In the genomic region with DNA sequence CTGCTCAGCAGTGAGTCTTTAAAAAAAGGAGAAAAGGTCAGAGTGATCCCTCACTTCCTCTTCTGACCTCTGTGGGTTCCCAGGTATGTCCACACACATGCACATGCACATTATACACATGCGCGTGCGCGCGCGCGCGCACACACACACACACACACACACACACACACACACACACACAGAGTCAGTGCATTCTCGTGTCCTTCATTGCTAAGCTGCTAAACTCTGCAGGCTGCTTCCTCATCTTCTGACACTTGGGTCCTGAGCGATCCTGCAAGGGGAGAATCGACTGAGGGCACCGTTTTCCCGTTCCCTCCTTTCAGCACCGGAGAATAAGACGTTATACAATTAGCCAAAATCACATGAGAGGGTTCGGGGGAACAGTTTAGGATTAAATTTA, we compare ENCODE assay signal across 8 mouse cellular contexts. TPM values are rescaled to one million over a fixed set of nuclear protein-coding genes. Genes with fewer than 3 reads are reported as not detected.
A peak's percentile ranks its signal among the peaks of the same experiment; 100 is the strongest.
DNase-seq lines count a peak whose midpoint lies in the region; ATAC-seq and TF ChIP-seq lines count a peak whose summit lies in the region.

No protein-coding gene starts in this region.

- ATAC-seq in heart, postnatal 0 days (ENCODE audit: insufficient read depth, low read depth), result peak; percentile 30; the same call in 1 of the 2 replicates
- ATAC-seq in liver, postnatal 0 days, result peak; percentile 56

- H3K4me1 ChIP-seq in bone marrow, adult 2 months (ENCODE audit: control insufficient read depth, insufficient read depth, low read length), result peaks cover 3% of the 10 kb centered on the region
- no peaks in the 10 kb centered on the region for H3K4me1 ChIP-seq in heart, postnatal 0 days (ENCODE audit: control insufficient read depth, insufficient read depth)
- peaks cover 18% of the 10 kb centered on the region for H3K4me1 ChIP-seq in liver, postnatal 0 days (ENCODE audit: insufficient read depth)
- H3K4me1 ChIP-seq in olfactory bulb, adult 2 months (ENCODE audit: control insufficient read depth, insufficient read depth, low read length), result peaks cover 15% of the 10 kb centered on the region

- peak overlapping the region; percentile 64 for H3K4me3 ChIP-seq in bone marrow, adult 2 months (replicated peaks; ENCODE audit: control insufficient read depth, low read depth, low read length)
- H3K4me3 ChIP-seq in heart, postnatal 0 days (ENCODE audit: low read depth, low read length), result peak overlapping the region; percentile 45
- peak overlapping the region; percentile 47 for H3K4me3 ChIP-seq in liver, postnatal 0 days (ENCODE audit: low read depth, low read length)
- peak overlapping the region; percentile 16 for H3K4me3 ChIP-seq in olfactory bulb, adult 2 months (ENCODE audit: insufficient read depth, low read depth, low read length)

- peak; percentile 13 to 25 for DNase-seq in kidney, postnatal 4 days
- no peak for DNase-seq in kidney, adult 8-10 months
- DNase-seq in heart, postnatal 0 days (ENCODE audit: low spot score), result no peak
- peak; percentile 70 for DNase-seq in liver, postnatal 0 days
- no peak for DNase-seq in testis, postnatal 14 days (ENCODE audit: low spot score)
- DNase-seq in layer of hippocampus, adult 9-10 months (ENCODE audit: low spot score), result no peak

- TF ChIP-seq POLR2A in bone marrow, adult 2 months (IDR thresholded peaks at IDR 0.05; ENCODE audit: borderline replicate concordance, control insufficient read depth, low read depth, low read length), result peak; percentile 22; the same call in 1 of the 2 replicates
- no peak for TF ChIP-seq POLR2A in olfactory bulb, adult 2 months (IDR thresholded peaks at IDR 0.05; ENCODE audit: insufficient read depth, low read depth, low read length)

- H3K9me3 ChIP-seq in heart, postnatal 0 days (replicated peaks; ENCODE audit: control insufficient read depth, low read length), result no peaks in the 10 kb centered on the region
- H3K9me3 ChIP-seq in liver, postnatal 0 days (ENCODE audit: low read length), result no peaks in the 10 kb centered on the region

- peak overlapping the region; percentile 50 for H3K9ac ChIP-seq in heart, postnatal 0 days (replicated peaks; ENCODE audit: low read depth, low read length)
- peak overlapping the region; percentile 52 for H3K9ac ChIP-seq in liver, postnatal 0 days (replicated peaks)

- H3K27me3 ChIP-seq in heart, postnatal 0 days (ENCODE audit: control insufficient read depth, insufficient read depth, low read length), result no peaks in the 10 kb centered on the region
- H3K27me3 ChIP-seq in liver, postnatal 0 days (ENCODE audit: insufficient read depth, low read length), result no peaks in the 10 kb centered on the region

- no peaks in the 10 kb centered on the region for H3K36me3 ChIP-seq in heart, postnatal 0 days (replicated peaks; ENCODE audit: control insufficient read depth, insufficient read depth, low read length)
- no peaks in the 10 kb centered on the region for H3K36me3 ChIP-seq in liver, postnatal 0 days (replicated peaks; ENCODE audit: insufficient read depth, low read length)

- WGBS in bone marrow, adult 2 months, result 1% methylated on average over 16 of the region's 16 CpGs
- WGBS in heart, postnatal 0 days, result 10% methylated on average over 16 of the region's 16 CpGs
- WGBS in liver, postnatal 0 days (ENCODE audit: insufficient replicate concordance), result 2% methylated on average over 16 of the region's 16 CpGs
- 21% methylated on average over 16 of the region's 16 CpGs for WGBS in olfactory bulb, adult 2 months

- TF ChIP-seq CTCF in bone marrow, adult 2 months (IDR thresholded peaks at IDR 0.05; ENCODE audit: control insufficient read depth, insufficient read depth, low read length), result no peak
- TF ChIP-seq CTCF in heart, postnatal 0 days (IDR thresholded peaks at IDR 0.05; ENCODE audit: low read depth), result no peak
- no peak for TF ChIP-seq CTCF in liver, postnatal 0 days (IDR thresholded peaks at IDR 0.05; ENCODE audit: low read depth)
- TF ChIP-seq CTCF in olfactory bulb, adult 2 months (IDR thresholded peaks at IDR 0.05; ENCODE audit: insufficient read depth, low read depth, low read length), result no peak

- no peak for TF ChIP-seq EP300 in heart, postnatal 0 days (IDR thresholded peaks at IDR 0.05; ENCODE audit: low read depth)
- TF ChIP-seq EP300 in liver, postnatal 0 days (IDR thresholded peaks at IDR 0.05; ENCODE audit: low read depth), result no peak

- peak overlapping the region; percentile 88 for H3K4me2 ChIP-seq in heart, postnatal 0 days (ENCODE audit: low read depth, low read length)
- peak overlapping the region; percentile 85 for H3K4me2 ChIP-seq in liver, postnatal 0 days (ENCODE audit: low read depth, low read length)

- peak overlapping the region; percentile 92 for H3K27ac ChIP-seq in bone marrow, adult 2 months (ENCODE audit: control insufficient read depth, insufficient read depth, low read depth, low read length, poor library complexity)
- peak overlapping the region; percentile 99 for H3K27ac ChIP-seq in heart, postnatal 0 days (ENCODE audit: low read depth)
- H3K27ac ChIP-seq in liver, postnatal 0 days (ENCODE audit: low read depth), result peak overlapping the region; percentile 95
- peak overlapping the region; percentile 14 for H3K27ac ChIP-seq in olfactory bulb, adult 2 months (ENCODE audit: insufficient read depth, low read depth, low read length)

RNA-seq across cellular contexts. Expression of gene Spen, which starts 20.3 kb away (rescaled TPM):
- polyA plus RNA-seq in bone marrow, adult 2 months (2011; ENCODE audit: insufficient read depth, insufficient read length, low replicate concordance, missing spikeins), result 22.2 and 33.2 TPM in 2 replicates
- 2.3 and 5.9 TPM in 2 replicates for total RNA-seq in heart, postnatal 0 days (2014; rRNA removed; ENCODE audit: low replicate concordance)
- 4.3 and 4.9 TPM in 2 replicates for polyA plus RNA-seq in heart, postnatal 0 days (2015; fragmentation: Nextera tagmentation; extraction: Ambion mirVana)
- polyA plus RNA-seq in liver, postnatal 0 days (2015; fragmentation: Nextera tagmentation; extraction: Ambion mirVana), result 2.3 and 3.0 TPM in 2 replicates
- polyA plus RNA-seq in olfactory bulb, adult 2 months (2012; ENCODE audit: insufficient read depth, insufficient read length, low replicate concordance, missing spikeins), result 41.7 TPM in 1 of 2 replicates, not detected in the other

RNA-seq across cellular contexts. Expression of gene Fblim1, which starts 47.2 kb away (rescaled TPM):
- 1.2 and 9.3 TPM in 2 replicates for polyA plus RNA-seq in bone marrow, adult 2 months (2011; ENCODE audit: insufficient read depth, insufficient read length, low replicate concordance, missing spikeins)
- 48.3 and 61.5 TPM in 2 replicates for total RNA-seq in heart, postnatal 0 days (2014; rRNA removed; ENCODE audit: low replicate concordance)
- polyA plus RNA-seq in heart, postnatal 0 days (2015; fragmentation: Nextera tagmentation; extraction: Ambion mirVana), result 47.1 and 57.5 TPM in 2 replicates
- 1.5 and 1.8 TPM in 2 replicates for polyA plus RNA-seq in liver, postnatal 0 days (2015; fragmentation: Nextera tagmentation; extraction: Ambion mirVana)
- not detected in 2 replicates for polyA plus RNA-seq in olfactory bulb, adult 2 months (2012; ENCODE audit: insufficient read depth, insufficient read length, low replicate concordance, missing spikeins)

RNA-seq across cellular contexts. Expression of gene Tmem82, which starts 59.8 kb away (rescaled TPM):
- 0.57 and 1.8 TPM in 2 replicates for polyA plus RNA-seq in bone marrow, adult 2 months (2011; ENCODE audit: insufficient read depth, insufficient read length, low replicate concordance, missing spikeins)
- 0.89 and 6.1 TPM in 2 replicates for total RNA-seq in heart, postnatal 0 days (2014; rRNA removed; ENCODE audit: low replicate concordance)
- polyA plus RNA-seq in heart, postnatal 0 days (2015; fragmentation: Nextera tagmentation; extraction: Ambion mirVana), result 6.8 and 7.3 TPM in 2 replicates
- 17.3 and 17.8 TPM in 2 replicates for polyA plus RNA-seq in liver, postnatal 0 days (2015; fragmentation: Nextera tagmentation; extraction: Ambion mirVana)
- polyA plus RNA-seq in olfactory bulb, adult 2 months (2012; ENCODE audit: insufficient read depth, insufficient read length, low replicate concordance, missing spikeins), result not detected in 2 replicates

Comparison
In these comparisons a context has a peak if more than half of its experiments do, and no peak if none do; other contexts are left out.
1. DNase-seq: peak in kidney, postnatal 4 days (2 of 2) and liver, postnatal 0 days (single experiment); none in kidney, adult 8-10 months (0 of 2), heart, postnatal 0 days (single experiment), testis, postnatal 14 days (single experiment) and layer of hippocampus, adult 9-10 months (single experiment).
2. H3K27ac ChIP-seq: peak in every context shown above with its lines; median percentile 99 in heart, postnatal 0 days; 95 in liver, postnatal 0 days; 92 in bone marrow, adult 2 months; 14 in olfactory bulb, adult 2 months.
3. Peak in every context shown above with its lines, with median percentiles within 50 percentile points of each other: H3K4me3 ChIP-seq.